Mouse (Mus musculus): Measurements from ENCODE around the gene Cyp4v3.

DNA sequence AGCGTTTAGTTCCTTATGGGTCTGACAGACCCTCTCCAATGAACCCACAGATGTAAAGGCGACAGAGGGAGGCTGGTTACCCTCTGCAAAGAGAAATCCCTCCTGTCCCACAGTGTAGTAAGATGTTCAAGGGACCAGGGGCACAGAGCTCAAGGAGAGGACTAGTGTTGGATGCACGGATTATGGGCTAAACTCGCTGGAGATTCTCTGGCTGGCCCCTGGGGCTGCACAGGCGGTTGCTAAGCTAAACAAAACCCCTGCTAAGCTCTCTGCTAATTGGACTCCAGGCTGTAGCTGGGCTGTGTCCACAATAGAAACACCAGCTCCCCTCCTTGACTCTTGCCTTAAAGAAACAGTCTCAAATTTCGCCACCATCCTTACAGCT lies 48.9 kb upstream of the Cyp4v3 start, which contains the start of gene Fam149a:
- no peak for TF ChIP-seq GATA1 (IDR thresholded peaks at IDR 0.05; ENCODE audit: low read depth, low read length)
- no peak for TF ChIP-seq CTCF (IDR thresholded peaks at IDR 0.05 in 2 of 3, conservative IDR thresholded peaks at IDR 0.05 in 1 of 3; ENCODE audit: control insufficient read depth in 1 of 3, insufficient read depth in 1 of 3, low read depth in 2 of 3, low read length in 3 of 3, poor library complexity in 1 of 3, severe bottlenecking in 1 of 3)
- TF ChIP-seq POLR2AphosphoS2 (IDR thresholded peaks at IDR 0.05; ENCODE audit: low read length): no peak
- TF ChIP-seq MAX (IDR thresholded peaks at IDR 0.05; ENCODE audit: low read length): no peak
- no peak for TF ChIP-seq TAL1 (IDR thresholded peaks at IDR 0.05; ENCODE audit: low read length)
- no peak for TF ChIP-seq NELFE (IDR thresholded peaks at IDR 0.05; ENCODE audit: low read depth, low read length)
- TF ChIP-seq POLR2A (IDR thresholded peaks at IDR 0.05; ENCODE audit: control insufficient read depth in 1 of 2, insufficient read depth in 1 of 2, low read depth in 1 of 2, low read length in 2 of 2, poor library complexity in 1 of 2): no peak
- no peak for TF ChIP-seq HCFC1 (IDR thresholded peaks at IDR 0.05; ENCODE audit: low read depth, low read length)

Data from MEL (cell line).